Mouse (Mus musculus) induced T-regulatory cell, adult 2 months (primary cell): Measurements from ENCODE around the gene Sema4b.

Source experiments
- DNase-seq: peaks from one replicate; pipeline ENCODE4 v3.0.0-alpha.2; 2012; ENCODE audit warnings: low read depth

Sema4b gene

GRCm38 (mm10) chr7:80268897-80269750 is 82.5 kb downstream of the Sema4b start, which contains the start of gene Vps33b:
Gene Vps33b (plus strand): TSS chr7:80269649.
- DNase-seq: peak; percentile 99

DNA sequence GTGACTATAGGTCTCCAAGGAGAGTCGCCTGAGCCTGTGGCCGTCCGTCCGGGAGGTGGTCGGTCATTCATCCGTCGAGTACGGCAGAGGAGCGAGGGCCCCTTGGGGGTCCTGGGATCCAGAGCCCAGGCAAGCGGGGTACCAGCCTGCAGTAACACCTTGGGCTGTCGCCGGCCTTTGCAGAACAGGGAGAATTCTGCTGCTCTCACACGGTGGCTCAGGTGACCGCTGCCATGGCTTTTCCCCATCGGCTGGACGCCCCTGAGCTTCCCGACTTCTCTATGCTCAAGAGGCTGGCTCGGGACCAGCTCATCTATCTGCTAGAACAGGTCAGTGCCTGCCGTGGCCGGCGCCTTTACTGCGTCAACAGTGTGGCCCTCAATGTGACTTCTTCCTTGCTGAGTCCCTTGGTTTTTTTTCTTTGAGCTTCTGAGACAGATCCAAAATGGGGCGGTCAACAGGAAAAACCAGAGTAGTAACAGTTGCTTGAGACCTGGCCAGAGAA is 83.2 kb downstream of the Sema4b start:
- no peak for DNase-seq

DNA sequence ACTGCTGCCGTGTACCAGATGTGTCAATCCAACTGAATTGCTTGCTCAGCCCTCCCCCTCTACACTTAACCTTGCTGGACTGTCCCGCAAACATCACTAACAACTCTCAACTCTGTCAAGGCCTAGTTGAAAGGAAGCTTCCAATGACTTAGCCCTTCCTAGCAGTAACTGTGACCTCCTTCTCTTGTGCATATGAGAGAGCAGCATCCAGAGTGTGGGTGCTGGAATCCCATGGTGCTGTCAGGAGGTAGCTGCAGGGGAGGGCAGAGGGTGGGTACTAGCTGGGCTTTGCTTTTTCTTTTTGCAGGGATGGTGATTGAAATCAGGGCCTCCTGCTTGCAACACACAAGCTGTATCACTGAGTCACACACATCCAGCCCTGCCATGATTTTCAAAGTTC is 86.8 kb downstream of the Sema4b start:
- no peak for DNase-seq
